27 mouse cellular contexts compared by ENCODE assay signal in genomic region chr6:52065652-52066051, GRCm38 (mm10).
"Had no signal": no experiment of that assay in that cellular context is flagged by ENCODE, and none has a peak within 500 bp of the region (broad histone marks: within the 10 kb centered on the region; RNA-seq: fewer than 3 reads in every experiment).

No protein-coding gene starts in this region.

- H3K27ac ChIP-seq: limb, embryonic 10.5 days; limb, embryonic 12.5 days; limb, embryonic 13.5 days; limb, embryonic 15.5 days; liver, embryonic 12.5 days; liver, embryonic 13.5 days; liver, embryonic 14.5 days; liver, embryonic 15.5 days; macrophage; midbrain, embryonic 10.5 days; midbrain, embryonic 12.5 days; midbrain, embryonic 13.5 days; midbrain, embryonic 15.5 days; neural tube, embryonic 12.5 days had no signal

- DNase-seq: liver; liver, embryonic 13.5 days; liver, postnatal 0 days; lung, adult 18-20 months; lung, adult 2 months; lung, embryonic 14.5 days; lung, postnatal 10 days; lung, postnatal 14 days; lung, postnatal 36 days; lung, postnatal 4 days; midbrain, embryonic 14.5 days had no signal

- H3K4me3 ChIP-seq: limb, embryonic 10.5 days; limb, embryonic 12.5 days; limb, embryonic 13.5 days; limb, embryonic 15.5 days; liver, embryonic 12.5 days; liver, embryonic 13.5 days; liver, embryonic 15.5 days; lung, embryonic 15.5 days; megakaryocyte, embryonic 14.5 days; midbrain, embryonic 10.5 days; midbrain, embryonic 12.5 days; midbrain, embryonic 13.5 days; midbrain, embryonic 15.5 days; myocyte; neural tube, embryonic 12.5 days had no signal
